Mouse (Mus musculus) cerebellum, adult 18-20 months (tissue): ENCODE results near the gene Wdr95.

ENCODE experiments used
- DNase-seq, 2 experiments: peaks; one replicate each; pipeline ENCODE4 v3.0.0; 2021

Gene Wdr95

DNA sequence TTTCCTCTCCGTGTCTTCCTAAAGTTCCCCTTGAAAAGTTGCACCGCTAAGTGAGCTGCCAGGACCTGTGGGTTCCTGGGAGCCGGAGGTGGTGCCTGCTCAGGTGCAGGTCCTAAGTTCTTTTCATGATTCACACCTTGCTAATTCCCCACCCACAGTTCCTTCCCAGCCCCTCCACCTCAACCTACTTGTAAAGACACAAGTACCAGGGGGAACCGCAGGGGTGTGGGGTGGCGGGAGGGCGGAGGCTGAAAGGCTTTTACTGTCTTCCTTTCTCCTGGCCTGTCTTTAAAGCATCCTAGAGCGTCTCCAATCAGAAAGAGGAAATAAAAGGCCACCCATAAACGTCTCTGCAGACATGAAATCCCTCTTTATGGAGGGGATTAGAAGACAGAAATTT, 55.0 kb downstream of the Wdr95 start:
- no peak for DNase-seq

DNA sequence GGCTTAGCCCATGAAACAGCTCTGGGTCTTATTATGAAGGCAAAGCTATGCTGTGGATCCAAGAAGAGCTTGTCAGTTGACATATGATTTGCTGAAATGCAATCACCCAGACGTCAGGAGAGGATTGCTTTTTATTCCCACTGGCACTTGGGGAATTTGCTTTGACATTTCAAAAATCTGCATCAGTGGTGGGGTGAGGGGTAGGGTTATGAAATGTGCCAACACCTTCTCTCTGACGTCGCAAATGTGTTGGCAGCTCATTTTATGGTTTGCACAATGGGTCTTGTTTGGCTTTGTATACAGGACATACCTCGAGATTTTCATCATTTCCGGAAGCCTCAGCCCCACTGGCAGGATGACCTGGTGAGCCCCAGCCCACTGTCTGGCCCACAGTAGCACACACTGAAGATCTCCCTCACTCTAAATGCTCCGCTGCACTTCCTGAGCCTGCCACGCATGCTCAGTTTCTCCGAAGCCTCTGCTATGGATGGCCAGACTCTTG, 55.7 kb downstream of the Wdr95 start:
- no peak for DNase-seq

DNA sequence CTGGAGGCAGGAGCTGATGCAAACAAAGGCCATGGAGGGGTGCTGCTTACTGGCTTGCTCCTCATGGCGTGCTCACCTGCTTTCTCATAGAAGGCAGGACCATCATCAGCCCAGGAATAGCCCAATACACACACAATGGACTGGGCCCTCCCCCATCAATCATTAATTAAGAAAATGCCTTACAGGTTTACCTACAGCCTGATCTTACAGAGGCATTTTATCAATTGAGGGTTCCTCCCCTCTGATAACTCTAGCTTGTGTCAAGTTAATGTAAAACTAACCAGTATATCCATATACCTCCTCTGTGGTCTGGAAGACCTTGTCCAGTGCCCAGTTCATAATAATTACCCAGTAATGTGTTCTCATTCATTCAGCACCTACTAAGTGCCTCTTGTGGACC, 56.8 kb downstream of the Wdr95 start:
- no peak for DNase-seq

DNA sequence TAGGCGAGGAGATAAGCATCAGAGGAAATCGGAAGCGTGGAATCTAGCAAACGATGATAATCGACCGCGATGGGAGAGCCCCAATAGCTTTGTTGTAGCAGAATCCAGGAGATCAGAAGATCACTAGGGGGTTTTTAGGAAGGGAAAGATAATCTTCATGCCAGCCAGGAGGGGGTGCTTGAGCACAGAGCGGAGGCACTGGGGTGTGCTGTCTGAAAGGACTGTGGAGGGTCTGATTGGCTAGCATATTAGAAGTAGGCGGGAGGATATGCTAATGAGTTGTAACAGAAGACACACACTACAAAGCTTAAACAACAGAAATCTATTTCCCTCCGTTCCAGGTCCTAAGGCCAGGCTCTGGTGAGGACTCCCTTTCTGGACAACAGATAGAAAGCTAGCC, 57.4 kb downstream of the Wdr95 start:
- no peak for DNase-seq

DNA sequence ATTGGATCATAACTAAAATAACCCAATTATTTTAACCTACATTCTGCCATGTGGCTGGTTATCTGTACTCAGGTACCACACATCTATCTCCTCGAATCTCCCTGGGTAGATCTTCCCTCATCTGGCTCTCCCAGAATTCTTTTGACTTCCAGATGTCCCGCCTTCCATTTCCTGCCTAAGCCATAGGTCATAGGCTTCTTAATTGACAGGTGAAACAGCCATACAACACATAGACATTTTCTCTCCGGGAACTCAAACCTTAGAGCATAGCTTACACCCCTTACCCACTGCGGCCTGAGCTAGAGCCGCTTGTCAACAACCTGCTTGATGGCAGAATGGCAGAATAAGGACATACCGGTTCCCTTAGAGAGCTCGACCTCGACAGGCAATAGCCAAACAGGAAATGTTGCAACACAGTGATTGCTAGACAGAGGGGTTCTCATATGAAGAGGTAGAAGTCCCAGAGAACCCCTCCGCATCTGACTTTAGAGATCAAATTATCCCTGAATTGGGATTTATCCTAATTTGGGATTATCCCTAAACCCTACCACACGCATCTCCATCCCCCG, 58.9 kb downstream of the Wdr95 start:
- DNase-seq: no peak

DNA sequence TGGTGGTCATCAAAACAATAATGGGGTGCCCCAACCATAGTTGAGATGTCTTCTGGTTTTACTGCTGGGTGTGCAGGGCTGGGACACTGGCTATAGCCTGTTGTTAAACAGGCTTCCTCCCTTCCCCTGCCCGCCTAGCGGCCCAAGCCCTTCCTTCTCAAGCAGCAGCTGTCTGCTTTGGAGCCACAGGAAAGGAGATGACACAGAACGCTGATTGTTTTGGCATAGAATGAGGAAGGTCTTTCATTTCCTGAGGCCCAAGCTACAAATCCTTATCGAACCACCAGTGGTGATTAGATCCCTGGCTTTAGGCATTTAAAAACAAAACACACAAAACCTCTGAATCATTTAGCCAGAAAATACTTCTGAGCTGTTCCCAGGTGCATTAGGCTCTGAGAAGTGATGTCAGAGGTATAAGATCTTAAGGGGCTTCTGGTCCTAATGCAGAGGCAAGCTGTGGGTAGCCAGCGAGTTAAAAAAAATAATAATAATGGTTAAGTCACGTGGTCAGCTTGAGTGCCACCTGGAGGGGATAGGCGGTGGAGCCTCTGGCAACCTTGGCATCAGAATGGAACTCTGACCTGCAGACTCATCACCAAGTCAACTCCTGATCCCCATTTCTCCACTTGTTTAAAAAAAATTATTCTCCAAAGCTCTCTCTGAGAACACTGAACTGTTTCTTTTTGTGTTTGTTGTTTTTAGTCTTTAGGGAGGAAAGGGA, 60.5 kb downstream of the Wdr95 start:
- no peak for DNase-seq

DNA sequence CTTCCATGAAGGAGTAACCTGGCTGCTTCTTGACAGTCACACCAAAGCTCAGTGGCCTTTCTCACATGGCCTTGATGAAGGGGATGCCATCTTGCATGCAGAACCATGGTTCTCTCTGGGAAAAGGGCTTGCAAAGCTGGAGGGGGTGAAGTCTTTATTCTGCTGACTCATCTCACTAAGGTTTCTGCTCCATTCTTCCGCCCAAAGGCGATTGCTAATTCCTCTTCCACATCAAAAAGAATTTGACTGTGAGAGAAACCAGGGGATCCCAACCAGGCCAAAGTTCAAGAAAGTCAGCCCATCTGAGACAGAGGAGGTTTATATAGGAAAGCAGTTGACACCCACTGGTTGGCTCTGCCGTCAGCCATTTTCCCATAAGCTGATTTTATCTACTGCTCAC, 61.5 kb downstream of the Wdr95 start:
- no peak for DNase-seq

DNA sequence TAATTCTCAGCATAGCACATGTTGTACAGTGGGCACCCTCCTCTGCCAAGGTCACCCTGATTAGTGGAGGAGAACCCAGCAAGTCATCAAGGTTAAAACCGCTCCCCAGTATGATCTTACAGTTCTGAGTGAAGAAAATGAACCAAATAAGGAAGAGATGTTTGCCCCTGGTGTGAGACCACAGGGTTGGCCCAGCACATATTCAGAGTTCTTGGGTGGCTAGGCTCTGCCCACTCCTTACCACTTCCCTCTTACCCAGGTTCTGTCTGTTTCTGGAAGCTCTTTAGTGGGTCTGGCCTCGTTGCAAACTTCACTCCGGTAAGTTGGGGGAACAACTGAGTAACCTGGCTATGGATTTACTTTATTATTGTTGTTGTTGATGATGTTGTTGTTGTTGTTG, 65.7 kb downstream of the Wdr95 start:
- no peak for DNase-seq

DNA sequence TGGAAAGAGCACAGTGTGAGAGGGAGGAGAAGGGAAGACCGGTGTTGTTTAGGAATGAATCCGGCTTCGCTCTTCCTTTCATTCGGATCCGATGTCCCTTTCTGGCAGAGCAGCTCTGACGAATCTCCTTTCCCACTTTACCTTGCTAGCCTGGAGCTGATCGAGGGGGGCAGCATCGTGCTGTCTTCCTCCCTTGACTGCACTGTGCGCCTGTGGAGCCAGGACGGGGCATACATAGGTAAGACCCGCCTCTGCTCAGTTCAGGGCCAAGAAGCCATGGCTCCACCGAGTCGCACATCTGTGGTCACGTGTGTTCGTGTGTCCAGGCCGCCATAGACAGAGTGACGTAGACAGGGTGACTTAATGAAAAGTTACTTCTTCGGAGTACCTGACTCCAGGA, 68.9 kb downstream of the Wdr95 start:
- no peak for DNase-seq

DNA sequence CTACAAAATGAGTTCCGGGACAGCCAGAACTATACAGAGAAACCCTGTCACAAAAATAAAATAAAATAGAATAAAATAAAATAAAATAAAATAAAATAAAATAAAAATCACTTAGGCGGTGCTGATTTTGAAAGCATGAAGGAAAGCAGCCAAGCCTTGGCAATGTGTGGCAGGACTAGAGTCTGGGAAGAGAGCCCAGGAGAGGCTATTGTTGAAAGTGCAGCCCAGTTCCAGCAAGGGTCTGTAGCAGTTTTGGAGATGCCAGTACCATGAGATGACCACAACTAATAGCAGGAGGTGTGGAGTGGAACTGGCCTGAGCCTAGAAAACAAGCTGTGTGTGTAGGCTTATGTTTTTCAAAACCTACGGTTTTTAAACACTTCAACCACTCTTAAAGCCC, 73.5 kb downstream of the Wdr95 start:
- DNase-seq: no peak

DNA sequence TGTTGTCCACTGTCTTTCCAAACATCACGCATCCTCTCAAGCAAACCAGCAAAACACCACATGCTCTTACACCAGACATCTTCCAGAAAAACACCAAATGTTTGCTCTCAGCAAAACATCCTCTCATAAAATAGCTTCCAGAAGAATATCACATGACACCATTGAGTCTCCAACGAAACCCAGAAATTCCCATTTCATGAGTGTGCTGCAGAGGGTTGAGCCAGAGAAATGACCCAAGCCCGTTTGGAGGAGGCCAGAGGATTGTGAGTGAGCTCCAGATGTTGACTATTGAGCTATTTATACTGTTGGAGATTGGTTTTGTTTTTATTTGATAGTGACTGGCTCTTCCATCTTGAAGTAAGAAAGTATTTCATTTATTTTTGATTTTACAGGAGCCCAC, 74.8 kb downstream of the Wdr95 start:
- DNase-seq: no peak

DNA sequence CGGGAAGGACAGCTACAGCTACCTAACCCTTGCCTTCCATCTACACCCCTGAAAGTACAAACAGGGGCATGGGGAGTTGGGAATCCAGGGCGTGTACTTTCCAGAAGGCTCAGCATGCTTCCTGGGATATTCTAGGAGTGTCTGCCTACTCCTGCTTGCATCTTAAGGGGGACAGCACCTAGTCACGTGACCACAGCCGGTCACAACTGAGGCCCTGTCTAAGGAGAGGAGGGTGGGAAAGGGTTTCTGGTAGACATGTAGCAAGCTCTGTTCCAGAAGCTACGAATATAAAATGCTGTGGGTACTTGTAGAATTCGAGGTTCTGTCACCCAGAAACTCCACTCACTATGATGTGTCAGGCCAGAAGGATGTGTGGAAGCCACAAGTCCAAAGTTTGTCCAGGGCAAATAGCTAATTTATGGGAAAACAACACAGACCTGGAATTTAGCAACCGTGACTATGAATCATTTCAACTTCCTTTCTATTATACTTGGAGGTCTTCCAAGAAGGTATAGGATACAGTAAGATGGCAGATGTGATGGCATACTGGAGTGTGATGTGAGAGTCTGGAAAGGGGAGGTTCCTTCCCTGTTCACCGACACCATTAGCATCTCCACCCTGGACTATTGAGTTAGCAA, 78.7 kb downstream of the Wdr95 start:
- DNase-seq: no peak

DNA sequence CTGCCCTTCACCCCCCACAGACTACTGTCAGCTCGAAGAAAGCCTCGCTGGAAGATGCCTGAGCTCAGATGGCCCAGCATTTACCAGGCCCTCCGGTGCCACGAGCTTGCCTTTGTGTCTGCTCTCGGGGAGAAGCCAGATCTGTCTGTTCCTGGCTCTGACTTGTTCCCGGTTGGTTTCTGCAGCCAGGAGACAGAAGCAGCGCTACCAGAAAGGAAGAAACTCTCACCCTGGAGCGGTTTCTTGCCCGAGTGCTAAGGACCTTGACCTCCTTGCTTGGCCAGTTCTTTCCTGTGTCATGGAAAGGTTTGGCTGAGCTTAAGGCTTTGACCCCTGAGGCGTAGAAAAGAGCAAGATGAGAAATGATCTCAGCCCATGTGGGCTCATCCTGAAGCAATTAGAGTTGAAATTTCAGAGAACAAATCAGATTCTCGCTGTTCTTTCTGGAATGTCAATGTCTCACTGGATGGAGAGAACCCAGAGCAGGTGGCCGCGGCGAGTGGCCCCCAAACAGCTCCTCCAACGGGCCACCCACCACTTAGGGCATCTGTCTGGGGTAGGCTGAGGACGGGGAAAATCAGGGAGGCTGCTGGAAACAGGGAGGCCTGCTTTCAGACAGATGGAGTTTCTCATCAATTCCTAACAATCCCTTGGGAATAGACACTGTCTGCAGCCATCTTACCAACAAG, 83.1 kb downstream of the Wdr95 start:
- DNase-seq: peak in 1 of 2 experiments; percentile 9

DNA sequence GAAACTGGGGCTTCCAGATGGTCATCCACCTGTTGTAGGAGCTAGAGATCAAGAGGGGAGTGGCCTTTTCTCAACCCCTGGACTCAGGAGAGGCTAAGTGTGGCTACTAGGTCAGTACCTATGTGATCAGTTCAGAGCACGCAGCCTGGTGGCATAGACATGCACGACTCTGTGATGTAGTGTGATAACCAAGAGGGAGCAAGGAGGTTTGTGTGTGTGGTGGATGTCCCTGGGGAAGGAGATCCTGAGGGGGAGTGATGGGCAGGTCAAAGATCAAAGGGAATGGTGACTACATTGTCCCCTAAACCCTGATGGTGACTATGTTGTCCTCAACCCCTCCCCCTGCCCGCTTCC, 83.7 kb downstream of the Wdr95 start:
- DNase-seq: no peak

DNA sequence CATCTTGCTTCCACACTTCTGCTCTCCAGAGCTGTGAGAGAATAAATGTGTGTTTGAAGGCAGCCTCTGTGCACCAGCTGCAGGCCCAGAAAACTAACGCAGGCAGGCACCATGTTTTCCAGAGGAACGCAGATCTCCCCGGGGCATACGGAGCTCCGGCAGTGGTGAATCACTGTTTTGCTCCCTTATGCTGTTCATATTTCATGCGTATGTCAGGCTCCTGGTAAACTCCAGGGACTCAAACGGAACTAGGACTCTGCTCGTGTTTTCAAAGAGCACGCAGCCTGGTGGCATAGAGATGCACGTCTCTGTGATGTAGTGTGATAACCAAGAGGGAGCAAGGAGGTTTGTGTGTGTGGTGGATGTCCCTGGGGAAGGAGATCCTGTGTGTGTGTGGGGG, 84.3 kb downstream of the Wdr95 start:
- no peak for DNase-seq

DNA sequence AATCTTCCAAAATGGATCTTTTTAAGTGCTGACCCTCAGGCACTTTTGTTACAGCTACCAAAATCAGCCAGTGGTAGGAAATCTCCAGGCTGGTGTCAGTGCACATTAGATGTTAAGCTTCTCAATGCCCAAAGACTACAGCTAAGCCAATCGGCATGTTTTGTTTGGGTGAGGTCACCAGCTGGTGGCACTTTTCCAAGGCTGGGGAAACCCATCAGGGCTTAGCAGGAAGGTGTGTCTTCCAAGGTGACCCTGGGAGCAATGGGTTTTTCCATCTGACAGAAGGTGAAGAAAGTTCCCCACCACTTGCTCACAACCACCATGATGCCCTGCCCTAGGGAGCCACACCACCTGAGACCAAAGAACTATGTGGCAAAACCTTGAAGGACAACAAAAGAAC, 87.7 kb downstream of the Wdr95 start:
- DNase-seq: no peak

DNA sequence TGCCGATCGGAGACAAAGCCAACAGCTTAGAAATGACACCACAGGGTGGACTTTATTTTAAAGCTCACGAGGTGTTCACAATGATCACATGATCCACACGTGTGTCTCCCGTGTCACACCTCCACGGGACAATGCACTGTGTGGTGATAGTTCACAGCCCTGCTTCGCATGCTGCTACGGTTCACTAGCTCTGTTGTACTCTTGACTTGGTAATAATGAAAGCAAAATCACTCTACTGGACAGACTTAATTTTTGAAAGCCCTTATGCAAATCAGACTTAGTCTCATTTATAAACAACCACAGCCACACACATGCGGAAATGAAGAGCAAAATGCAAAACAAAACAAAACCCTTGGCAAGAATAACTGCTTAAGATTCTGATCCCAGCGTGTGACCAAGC, 88.3 kb downstream of the Wdr95 start:
- DNase-seq: no peak

DNA sequence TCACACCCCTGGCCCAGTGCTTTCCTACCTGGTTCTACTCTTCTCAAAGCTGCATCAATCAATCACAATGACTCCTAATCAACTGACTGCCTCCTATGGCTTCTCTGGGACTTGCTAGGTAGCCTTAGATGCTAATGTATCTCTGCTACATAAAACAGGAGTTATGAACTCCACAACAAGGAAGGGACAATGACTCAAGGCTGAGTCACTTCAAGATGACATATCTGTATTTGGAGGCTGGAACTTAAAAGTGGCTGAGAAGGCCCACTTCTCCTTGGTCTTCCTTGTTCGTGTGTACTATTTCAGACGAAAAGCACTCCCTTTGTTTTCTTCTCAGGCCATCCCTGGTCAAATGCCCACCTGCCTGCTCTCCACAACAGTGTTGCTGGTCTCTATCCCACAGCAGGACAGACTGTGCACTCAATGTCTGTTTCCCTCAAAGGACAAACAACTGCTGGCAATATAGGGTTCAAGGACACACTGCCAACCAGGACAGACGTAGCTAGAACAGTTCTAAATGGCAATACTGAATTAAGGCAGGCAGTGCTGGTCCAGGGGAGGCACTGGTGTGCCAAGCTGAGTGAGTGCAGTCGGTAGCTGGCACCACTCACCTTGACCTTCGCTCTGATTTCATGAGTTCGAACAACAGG, 89.4 kb downstream of the Wdr95 start:
- DNase-seq: no peak

DNA sequence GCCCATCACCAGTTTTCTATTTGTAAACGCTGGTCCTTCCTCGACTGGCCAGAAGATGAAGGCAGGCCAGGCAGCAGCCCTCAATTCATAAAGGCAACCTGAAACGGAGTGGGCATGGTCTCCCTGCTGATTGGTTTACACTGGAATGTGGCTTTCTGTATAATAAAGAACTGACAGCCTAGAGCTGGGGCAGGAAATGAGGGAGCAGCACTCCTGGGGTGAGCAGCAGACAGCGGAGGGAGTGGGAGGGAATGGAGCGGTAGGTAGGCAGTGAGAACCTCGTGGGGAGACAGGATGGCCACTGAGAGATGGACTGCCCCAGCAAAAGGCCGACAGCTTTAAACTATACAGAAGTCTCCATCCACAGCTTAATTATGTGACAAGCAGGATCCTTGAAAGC, 93.7 kb downstream of the Wdr95 start:
- no peak for DNase-seq

DNA sequence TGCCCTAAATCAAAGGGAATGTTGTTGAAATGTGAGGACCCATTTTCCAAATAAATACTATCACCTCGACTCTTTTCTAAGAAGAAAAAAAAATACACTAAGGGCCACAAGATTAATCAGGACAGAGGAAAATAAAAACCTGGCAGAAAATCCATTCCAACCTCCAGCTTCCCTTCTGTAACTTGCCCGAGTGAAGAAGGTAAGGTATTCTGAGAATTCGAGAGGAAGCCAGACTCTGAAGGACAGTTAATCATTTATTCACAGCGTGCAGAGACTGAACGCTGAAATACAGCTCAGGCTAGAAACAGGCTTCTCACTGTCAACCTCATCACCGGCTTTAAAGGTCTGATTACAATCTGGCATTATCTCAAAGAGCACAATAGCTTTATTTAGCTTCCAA, 94.2 kb downstream of the Wdr95 start:
- no peak for DNase-seq

DNA sequence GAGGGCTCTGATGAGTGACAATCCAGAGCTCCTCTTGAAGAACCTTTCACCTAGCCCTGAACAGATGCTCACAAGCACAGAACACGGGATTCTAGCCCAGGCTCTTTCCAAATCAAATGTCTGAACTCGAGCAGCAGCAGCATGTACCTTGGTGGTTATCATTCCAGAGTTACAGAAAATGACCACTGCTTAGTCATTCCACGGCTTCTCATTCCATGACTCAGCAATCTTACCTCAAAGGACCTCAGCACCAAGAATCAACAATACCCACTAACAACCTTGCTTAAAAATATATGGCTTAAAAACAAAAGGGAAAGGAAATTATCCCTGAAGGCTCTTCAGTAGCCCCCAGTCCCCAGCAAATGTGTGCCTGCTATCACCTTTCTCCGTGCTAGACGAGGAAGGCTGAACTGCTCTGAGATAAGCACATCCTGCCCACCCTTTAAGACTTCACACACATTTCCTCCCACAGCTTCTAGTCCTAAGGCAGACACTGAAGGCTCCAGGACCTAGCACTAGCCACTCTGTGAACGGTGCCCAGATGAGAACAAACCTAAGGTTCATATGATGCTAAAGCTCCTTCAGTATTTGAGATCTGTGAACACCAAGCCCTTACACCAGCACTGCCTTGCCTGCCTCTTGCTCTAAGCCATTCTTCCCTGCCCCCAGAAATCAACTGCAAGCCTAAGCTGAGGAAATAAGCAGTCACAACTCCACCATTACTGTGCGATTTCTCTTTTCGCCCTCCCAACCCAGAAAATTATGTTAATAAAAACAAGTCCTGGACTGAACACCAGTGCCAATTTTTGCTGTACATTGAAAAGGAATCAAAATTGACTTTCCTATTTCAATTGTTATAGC, 95.6 kb downstream of the Wdr95 start:
- no peak for DNase-seq

DNA sequence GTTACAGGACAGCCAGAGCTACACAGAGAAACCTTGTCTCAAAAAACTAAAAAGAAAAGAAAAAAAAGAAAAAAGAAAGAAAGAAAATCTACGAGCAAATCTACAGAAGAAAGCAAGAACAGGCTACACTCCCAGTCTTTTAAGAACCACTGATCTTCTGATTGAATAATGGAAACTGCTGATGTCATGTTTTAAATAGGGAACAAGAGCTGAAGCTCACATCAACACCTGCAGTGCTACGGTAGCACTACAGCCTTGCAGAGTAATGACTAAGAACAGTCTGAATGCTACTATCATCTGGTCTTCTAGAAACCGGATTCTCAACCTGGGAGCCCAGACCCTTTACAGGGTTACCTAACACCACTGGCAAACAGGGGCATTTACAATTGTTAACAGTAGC, 97.1 kb downstream of the Wdr95 start:
- no peak for DNase-seq
